Mouse (Mus musculus) right cerebral cortex, adult 2 months (tissue): ENCODE measurements around the gene Bcas2.
"Not testable (repeated sequence)": the region's sequence is repeated elsewhere in the genome, so short reads cannot be mapped to it uniquely, and the experiment has no call there.

Experiments
- DNase-seq, 2 experiments: peaks; one replicate each; pipeline ENCODE4 v3.0.0; 2021 to 2022; ENCODE audit warnings: low spot score in 2 of 2

Gene Bcas2

GRCm38 (mm10) chr3:103159232-103159900, 12.1 kb upstream of the Bcas2 start:
- DNase-seq: no peak

- peak; percentile 81 to 82 for DNase-seq
Observed at GRCm38 (mm10) chr3:103169771-103170170, 1.7 kb upstream of the Bcas2 start.

GRCm38 (mm10) chr3:103172615-103173014, 1.2 kb downstream of the Bcas2 start:
- DNase-seq: no peak

GRCm38 (mm10) chr3:103176740-103177139, 5.3 kb downstream of the Bcas2 start:
- DNase-seq: no peak

- no peak for DNase-seq
Observed at GRCm38 (mm10) chr3:103179527-103179926, 8.1 kb downstream of the Bcas2 start.

- no peak for DNase-seq
Observed at GRCm38 (mm10) chr3:103181171-103181570, 9.7 kb downstream of the Bcas2 start.

GRCm38 (mm10) chr3:103182821-103183220, 11.4 kb downstream of the Bcas2 start:
- no peak for DNase-seq

GRCm38 (mm10) chr3:103184467-103184866, 13.0 kb downstream of the Bcas2 start:
- DNase-seq: not testable (repeated sequence)

GRCm38 (mm10) chr3:103188451-103188850, 17.0 kb downstream of the Bcas2 start:
- no peak for DNase-seq

- DNase-seq: no peak
Observed at GRCm38 (mm10) chr3:103188856-103189255, 17.4 kb downstream of the Bcas2 start.

GRCm38 (mm10) chr3:103192161-103192560, 20.7 kb downstream of the Bcas2 start:
- no peak for DNase-seq

GRCm38 (mm10) chr3:103193186-103193585, 21.7 kb downstream of the Bcas2 start:
- DNase-seq: no peak

GRCm38 (mm10) chr3:103196320-103196823, 24.9 kb downstream of the Bcas2 start:
- DNase-seq: no peak

GRCm38 (mm10) chr3:103199386-103199785, 27.9 kb downstream of the Bcas2 start:
- no peak for DNase-seq

- not testable (repeated sequence) for DNase-seq
Observed at GRCm38 (mm10) chr3:103201105-103201504, 29.6 kb downstream of the Bcas2 start.

GRCm38 (mm10) chr3:103203554-103203953, 32.1 kb downstream of the Bcas2 start:
- DNase-seq: no peak

- no peak for DNase-seq
Observed at GRCm38 (mm10) chr3:103204445-103204844, 33.0 kb downstream of the Bcas2 start.

GRCm38 (mm10) chr3:103206393-103206792, 34.9 kb downstream of the Bcas2 start:
- DNase-seq: no peak

- no peak for DNase-seq
Observed at GRCm38 (mm10) chr3:103207749-103208148, 36.3 kb downstream of the Bcas2 start.

GRCm38 (mm10) chr3:103208237-103208636, 36.8 kb downstream of the Bcas2 start:
- DNase-seq: no peak

- no peak for DNase-seq
Observed at GRCm38 (mm10) chr3:103211101-103211500, 39.6 kb downstream of the Bcas2 start.

GRCm38 (mm10) chr3:103212142-103212541, 40.7 kb downstream of the Bcas2 start:
- DNase-seq: no peak

GRCm38 (mm10) chr3:103213537-103213936, 42.1 kb downstream of the Bcas2 start:
- no peak for DNase-seq
